Mouse (Mus musculus) A20 (cell line): ENCODE measurements around the gene Rhox4b.
"Not testable (repeated sequence)": the region's sequence is repeated elsewhere in the genome, so short reads cannot be mapped to it uniquely, and the experiment has no call there.

Experiments used
- DNase-seq: peaks from one replicate; pipeline ENCODE4 v3.0.0-alpha.2; 2011; ENCODE audit warnings: low read depth, low spot score

Gene Rhox4b

GRCm38 (mm10) chrX:37432194-37432593 is at the start of gene Rhox4b:
Rhox4b (plus strand) TSS chrX:37432494.
- DNase-seq: not testable (repeated sequence)

GRCm38 (mm10) chrX:37390548-37390947 is 41.7 kb upstream of the Rhox4b start, which contains the start of gene Rhox4a2:
Rhox4a2 (plus strand) TSS chrX:37390848.
- DNase-seq: not testable (repeated sequence)

- not testable (repeated sequence) for DNase-seq
Observed at GRCm38 (mm10) chrX:37411767-37412166, 20.5 kb upstream of the Rhox4b start, which contains the start of gene Rhox2b. Rhox2b (plus strand) TSS chrX:37412067.

- not testable (repeated sequence) for DNase-seq
Observed at GRCm38 (mm10) chrX:37453380-37453779, 21.1 kb downstream of the Rhox4b start, which contains the start of gene Rhox2c. Rhox2c (plus strand) TSS chrX:37453680.

- DNase-seq: not testable (repeated sequence)
Observed at GRCm38 (mm10) chrX:37458285-37458684, 26.0 kb downstream of the Rhox4b start, which contains the start of gene Rhox3c. Rhox3c (plus strand) TSS chrX:37458585.

GRCm38 (mm10) chrX:37480037-37480436 is 47.7 kb downstream of the Rhox4b start, which contains the start of gene Rhox4c:
Rhox4c (plus strand) TSS chrX:37480337.
- not testable (repeated sequence) for DNase-seq
